ENCODE assay signal across 13 mouse cellular contexts in genomic region chr2:51610305-51610704, GRCm38 (mm10). TPM values are rescaled to one million over a fixed set of nuclear protein-coding genes. Genes with fewer than 3 reads are reported as not detected.
DNase-seq lines count a peak whose midpoint lies in the region; ATAC-seq lines count a peak whose summit lies in the region.
"Had no signal": no experiment of that assay in that cellular context is flagged by ENCODE, and none has a peak within 500 bp of the region (broad histone marks: within the 10 kb centered on the region; RNA-seq: fewer than 3 reads in every experiment).

No protein-coding gene starts in this region.

- H3K4me2 ChIP-seq in embryonic facial prominence, embryonic 15.5 days (replicated peaks) = peak overlapping the region; percentile 31
- H3K4me2 ChIP-seq in hindbrain, embryonic 16.5 days (ENCODE audit: low read length) = peak overlapping the region; percentile 51
- peak overlapping the region; percentile 25 for H3K4me2 ChIP-seq in neural tube, embryonic 14.5 days (ENCODE audit: low read depth, low read length)
- H3K4me2 ChIP-seq: embryonic facial prominence, embryonic 12.5 days had no signal

- no peak overlapping the region for H3K4me3 ChIP-seq in heart, embryonic 10.5 days
- no peak overlapping the region for H3K4me3 ChIP-seq in embryonic facial prominence, embryonic 15.5 days (replicated peaks)
- peak overlapping the region; percentile 21 for H3K4me3 ChIP-seq in hindbrain, embryonic 16.5 days (ENCODE audit: low read length)
- H3K4me3 ChIP-seq in neural tube, embryonic 14.5 days (ENCODE audit: low read depth, low read length) = no peak overlapping the region
- H3K4me3 ChIP-seq: embryonic facial prominence, embryonic 12.5 days; megakaryocyte, embryonic 14.5 days had no signal

- H3K27me3 ChIP-seq in heart, embryonic 10.5 days (ENCODE audit: insufficient read depth, poor library complexity, severe bottlenecking) = no peaks in the 10 kb centered on the region
- H3K27me3 ChIP-seq in embryonic facial prominence, embryonic 15.5 days = no peaks in the 10 kb centered on the region
- no peaks in the 10 kb centered on the region for H3K27me3 ChIP-seq in hindbrain, embryonic 16.5 days (replicated peaks; ENCODE audit: control insufficient read depth, insufficient read depth, low read length)
- H3K27me3 ChIP-seq in neural tube, embryonic 14.5 days (ENCODE audit: control insufficient read depth, insufficient read depth, low read length) = no peaks in the 10 kb centered on the region
- H3K27me3 ChIP-seq: megakaryocyte, embryonic 14.5 days had no signal

- H3K9me3 ChIP-seq in heart, embryonic 10.5 days = no peaks in the 10 kb centered on the region
- no peaks in the 10 kb centered on the region for H3K9me3 ChIP-seq in embryonic facial prominence, embryonic 15.5 days (replicated peaks)
- no peaks in the 10 kb centered on the region for H3K9me3 ChIP-seq in hindbrain, embryonic 16.5 days (ENCODE audit: control insufficient read depth, low read length)
- no peaks in the 10 kb centered on the region for H3K9me3 ChIP-seq in neural tube, embryonic 14.5 days (ENCODE audit: control insufficient read depth, low read length)
- H3K9me3 ChIP-seq: embryonic facial prominence, embryonic 12.5 days; megakaryocyte, embryonic 14.5 days had no signal

- no peaks in the 10 kb centered on the region for H3K36me3 ChIP-seq in heart, embryonic 10.5 days
- H3K36me3 ChIP-seq in embryonic facial prominence, embryonic 15.5 days = no peaks in the 10 kb centered on the region
- no peaks in the 10 kb centered on the region for H3K36me3 ChIP-seq in hindbrain, embryonic 16.5 days (ENCODE audit: control insufficient read depth, insufficient read depth, low read length)
- H3K36me3 ChIP-seq in neural tube, embryonic 14.5 days (ENCODE audit: control insufficient read depth, insufficient read depth, low read length) = no peaks in the 10 kb centered on the region
- H3K36me3 ChIP-seq: embryonic facial prominence, embryonic 12.5 days had no signal

- no peaks in the 10 kb centered on the region for H3K4me1 ChIP-seq in heart, embryonic 10.5 days
- H3K4me1 ChIP-seq in embryonic facial prominence, embryonic 15.5 days = no peaks in the 10 kb centered on the region
- H3K4me1 ChIP-seq in hindbrain, embryonic 16.5 days (ENCODE audit: control insufficient read depth, insufficient read depth, low read depth, low read length) = peaks cover 9% of the 10 kb centered on the region
- H3K4me1 ChIP-seq in neural tube, embryonic 14.5 days (ENCODE audit: control insufficient read depth, insufficient read depth, low read length) = peaks cover 9% of the 10 kb centered on the region; the same call in 1 of the 2 replicates
- H3K4me1 ChIP-seq: embryonic facial prominence, embryonic 12.5 days; megakaryocyte, embryonic 14.5 days had no signal

- no peak overlapping the region for H3K27ac ChIP-seq in heart, embryonic 10.5 days
- H3K27ac ChIP-seq in embryonic facial prominence, embryonic 15.5 days (replicated peaks) = no peak overlapping the region
- no peak overlapping the region for H3K27ac ChIP-seq in hindbrain, embryonic 16.5 days (ENCODE audit: low read depth, low read length)
- no peak overlapping the region; the same call in 1 of the 2 replicates for H3K27ac ChIP-seq in neural tube, embryonic 14.5 days (ENCODE audit: low read depth, low read length)
- H3K27ac ChIP-seq: embryonic facial prominence, embryonic 12.5 days had no signal

- peak; percentile 16 for DNase-seq in heart, postnatal 4 days
- DNase-seq in heart, embryonic 10.5 days (ENCODE audit: low spot score) = no peak
- DNase-seq in adrenal gland, adult 2 months = no peak
- DNase-seq in adrenal gland, postnatal 14 days = no peak
- no peak for DNase-seq in urinary bladder, adult 2 months (ENCODE audit: low spot score)

- ATAC-seq in embryonic facial prominence, embryonic 15.5 days (ENCODE audit: insufficient number of reproducible peaks, low FRiP score, low TSS enrichment, low read depth) = no peak
- ATAC-seq in hindbrain, embryonic 16.5 days = peak; percentile 76
- no peak; the same call in 1 of the 2 replicates for ATAC-seq in neural tube, embryonic 14.5 days (ENCODE audit: low read depth)

- H3K9ac ChIP-seq in embryonic facial prominence, embryonic 15.5 days = no peak overlapping the region
- H3K9ac ChIP-seq in hindbrain, embryonic 16.5 days (ENCODE audit: low read depth, low read length) = peak overlapping the region; percentile 24; the same call in 1 of the 2 replicates
- H3K9ac ChIP-seq in neural tube, embryonic 14.5 days (replicated peaks; ENCODE audit: low read depth, low read length) = no peak overlapping the region
- H3K9ac ChIP-seq: embryonic facial prominence, embryonic 12.5 days had no signal

- 57% methylated on average over 10 of the region's 10 CpGs for WGBS in heart, embryonic 10.5 days
- 23% methylated on average over 10 of the region's 10 CpGs for WGBS in embryonic facial prominence, embryonic 15.5 days
- 11% methylated on average over 10 of the region's 10 CpGs for WGBS in hindbrain, embryonic 16.5 days
- WGBS in neural tube, embryonic 14.5 days = 11% methylated on average over 10 of the region's 10 CpGs

RNA-seq across cellular contexts. Expression of gene Tas2r134, which starts 17.0 kb away (rescaled TPM):
- not detected for total RNA-seq in heart, postnatal 4 days (2021)
- not detected in 2 replicates for polyA plus RNA-seq in heart, embryonic 10.5 days (2016; fragmentation: Nextera tagmentation; extraction: Ambion mirVana)
- not detected in 2 replicates for polyA plus RNA-seq in embryonic facial prominence, embryonic 15.5 days (2015; fragmentation: Nextera tagmentation; extraction: Ambion mirVana)
- polyA plus RNA-seq in hindbrain, embryonic 16.5 days (2015; fragmentation: Nextera tagmentation; extraction: Ambion mirVana) = not detected in 2 replicates
- polyA plus RNA-seq in neural tube, embryonic 14.5 days (2014; fragmentation: Nextera tagmentation; extraction: Ambion mirVana) = not detected in 2 replicates
- total RNA-seq in adrenal gland, adult 2 months (2021) = not detected
- not detected in 2 replicates for polyA plus RNA-seq in adrenal gland, adult 2 months (2012; rRNA removed)
- not detected in 2 replicates for total RNA-seq in adrenal gland, postnatal 14 days (2021)
- polyA plus RNA-seq in urinary bladder, adult 2 months (2012; rRNA removed) = not detected in 2 replicates
- total RNA-seq: granulocyte monocyte progenitor cell, adult 5-6 weeks had no signal
- polyA plus RNA-seq: embryonic facial prominence, embryonic 12.5 days; intestine, embryonic 14.5 days; limb, embryonic 14.5 days had no signal
